Mouse (Mus musculus) olfactory bulb, adult 2 months (tissue): ENCODE measurements around the gene H2al1m.

ENCODE experiments used
- CTCF ChIP-seq: fragments of 200-500 bp; IDR thresholded peaks from 2 replicates; pipeline ENCODE4 v1.5.1; 2012; ENCODE audit warnings: low read depth, mild to moderate bottlenecking, low read length, moderate library complexity; ENCODE audit not compliant: insufficient read depth
- POLR2A ChIP-seq: fragments of 200-500 bp; IDR thresholded peaks from 2 replicates; pipeline ENCODE4 v1.6.1; 2012; ENCODE audit warnings: mild to moderate bottlenecking, low read depth, low read length, moderate library complexity; ENCODE audit not compliant: insufficient read depth

DNA sequence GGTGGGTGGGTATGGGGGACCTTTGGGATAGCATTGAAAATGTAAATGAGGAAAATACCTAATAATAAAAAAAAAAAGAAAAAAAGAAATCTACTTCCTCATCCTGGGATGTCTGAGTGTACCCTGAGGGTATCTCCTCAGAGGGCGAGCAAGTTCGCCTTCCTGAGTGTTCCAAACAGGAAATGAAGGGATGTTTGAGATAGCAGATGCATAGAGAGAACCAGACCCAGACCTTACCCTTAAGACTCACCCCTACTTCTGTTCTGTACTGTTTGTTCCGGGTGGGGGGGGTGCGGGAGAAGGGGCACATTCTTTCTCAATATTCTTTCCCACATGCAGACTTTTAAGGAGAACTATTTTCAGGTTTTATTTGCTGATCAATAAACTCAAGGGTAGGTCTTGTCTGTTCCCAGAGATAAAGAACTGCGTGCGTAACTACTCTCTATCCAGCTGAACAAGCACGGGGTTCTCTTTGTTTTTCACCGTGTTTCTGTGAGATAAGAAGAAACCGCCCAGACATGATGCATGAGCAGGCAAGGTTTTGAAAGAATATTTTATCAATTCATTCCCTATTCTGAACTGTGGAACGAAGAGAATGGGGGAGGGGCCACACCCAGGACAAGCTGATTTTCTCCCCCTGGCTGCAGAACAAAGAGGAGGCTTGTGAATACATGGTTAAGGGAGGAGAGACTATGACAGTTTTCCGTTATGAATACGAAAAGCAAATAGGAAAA lies 38.8 kb upstream of the H2al1m start:
- TF ChIP-seq CTCF (no peak), POLR2A (no peak)
